Mouse (Mus musculus) stomach, embryonic 15.5 days (tissue): Measurements from ENCODE around the gene Gnptg. TPM values are rescaled to one million over a fixed set of nuclear protein-coding genes. Genes with fewer than 3 reads are reported as not detected.

ENCODE experiments used
- ATAC-seq: fragments of 200-750 bp; cut with Nextera tagmentation; 2 replicates; pipeline ENCODE4 v1.8.0; 2017; ENCODE audit warnings: low read depth, moderate number of reproducible peaks, moderate TSS enrichment; ENCODE audit not compliant: insufficient read depth, low FRiP score
- H3K27ac ChIP-seq: fragments of 300-500 bp; sonication (generic); 2 replicates; pipeline ENCODE4 v1.5.1; 2015; ENCODE audit warnings: mild to moderate bottlenecking, inconsistent platforms
- H3K27me3 ChIP-seq: fragments of 300-500 bp; sonication (generic); replicated peaks from 2 replicates; pipeline ENCODE4 v1.6.1; 2015; ENCODE audit warnings: inconsistent platforms
- H3K36me3 ChIP-seq: fragments of 300-500 bp; sonication (generic); 2 replicates; pipeline ENCODE4 v1.6.1; 2015; ENCODE audit warnings: inconsistent platforms
- H3K4me1 ChIP-seq: fragments of 300-500 bp; sonication (generic); 2 replicates; pipeline ENCODE4 v1.6.1; 2015; ENCODE audit warnings: inconsistent platforms
- H3K4me2 ChIP-seq: fragments of 300-500 bp; sonication (generic); 2 replicates; pipeline ENCODE4 v1.6.1; 2015; ENCODE audit warnings: mild to moderate bottlenecking, inconsistent platforms
- H3K4me3 ChIP-seq: fragments of 300-500 bp; sonication (generic); replicated peaks from 2 replicates; pipeline ENCODE4 v1.5.1; 2015; ENCODE audit warnings: inconsistent platforms
- H3K9ac ChIP-seq: fragments of 300-500 bp; sonication (generic); 2 replicates; pipeline ENCODE4 v1.6.1; 2015; ENCODE audit warnings: inconsistent platforms
- H3K9me3 ChIP-seq: fragments of 300-500 bp; sonication (generic); 2 replicates; pipeline ENCODE4 v1.6.1; 2016; ENCODE audit warnings: inconsistent platforms
- WGBS: fragments of 180-500 bp; shearing (Covaris S2); methylation state at CpG from one replicate; pipeline ENCODE4 v1.1.7; 2015; 5-methylcytosine and 5-hydroxymethylcytosine counted together
- polyA plus RNA-seq: library from polyadenylated mRNA; unstranded; fragments of >200 nt; fragmentation: Nextera tagmentation; extraction: Ambion mirVana; gene quantifications from 2 replicates; pipeline ENCODE4 v1.2.1, GENCODE M21; 2015

Gnptg gene
- polyA plus RNA-seq, 1 experiment from 2014 or later = 41.9 TPM

DNA sequence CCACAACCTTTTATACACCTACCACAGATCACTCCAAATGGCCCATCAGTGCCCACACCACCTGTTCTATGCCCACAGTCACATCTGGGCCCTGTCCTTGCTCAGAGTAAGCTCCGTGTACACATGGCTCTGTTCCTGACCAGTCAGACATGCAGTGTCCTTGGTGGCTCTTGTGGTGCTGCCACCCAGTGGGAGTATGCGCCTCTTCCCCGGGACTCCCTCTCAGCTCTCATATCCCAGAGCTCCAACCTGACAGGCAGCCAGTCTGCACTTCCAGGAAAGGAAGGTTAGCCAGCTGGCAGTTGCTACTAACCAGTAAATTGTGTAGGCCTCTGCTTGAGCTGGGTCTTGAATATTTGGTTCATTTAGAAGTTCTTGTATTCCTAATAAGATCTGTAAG is 24.5 kb upstream of the Gnptg start:
- H3K9ac ChIP-seq = no peak overlapping the region
- peaks cover 72% of the 10 kb centered on the region for H3K36me3 ChIP-seq
- 64% methylated on average over 3 of the region's 3 CpGs for WGBS
- ATAC-seq = no peak
- H3K9me3 ChIP-seq = no peaks in the 10 kb centered on the region
- no peak overlapping the region for H3K4me3 ChIP-seq
- no peak overlapping the region for H3K4me2 ChIP-seq
- H3K4me1 ChIP-seq = no peaks in the 10 kb centered on the region
- no peak overlapping the region for H3K27ac ChIP-seq
- no peaks in the 10 kb centered on the region for H3K27me3 ChIP-seq

DNA sequence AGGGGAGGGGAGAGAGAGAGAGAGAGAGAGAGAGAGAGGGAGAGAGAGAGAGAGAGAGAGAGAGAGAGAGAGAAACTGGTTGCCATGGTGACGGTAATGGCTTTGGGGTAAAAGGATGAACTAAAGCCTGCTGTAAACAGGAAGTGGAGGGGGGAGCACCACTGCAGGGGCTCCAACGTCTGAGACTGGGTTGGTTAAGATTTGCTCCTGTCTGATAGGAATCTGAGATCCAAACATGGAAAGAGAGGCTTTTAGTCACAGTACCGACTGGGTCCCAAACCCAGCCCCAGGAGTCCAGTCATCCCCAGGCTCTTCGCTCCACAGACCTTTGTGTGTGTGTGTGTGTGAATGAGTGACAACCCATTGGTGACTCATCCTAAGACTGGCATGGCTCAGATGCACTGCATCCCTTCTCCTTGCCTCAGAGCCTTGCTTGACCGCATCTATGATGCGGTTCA is 17.9 kb upstream of the Gnptg start:
- H3K4me3 ChIP-seq = no peak overlapping the region
- no peak for ATAC-seq
- peaks cover 11% of the 10 kb centered on the region for H3K4me1 ChIP-seq
- H3K36me3 ChIP-seq = peaks cover 9% of the 10 kb centered on the region
- peaks cover 24% of the 10 kb centered on the region for H3K27me3 ChIP-seq
- 41% methylated on average over 6 of the region's 6 CpGs for WGBS
- no peak overlapping the region for H3K4me2 ChIP-seq
- H3K9ac ChIP-seq = no peak overlapping the region
- no peaks in the 10 kb centered on the region for H3K9me3 ChIP-seq
- H3K27ac ChIP-seq = no peak overlapping the region

GRCm38 (mm10) chr17:25256140-25256754 is 16.3 kb upstream of the Gnptg start, which contains the start of gene Baiap3:
Baiap3 (minus strand) TSS chr17:25256364.
- peak within 1 kb of the TSS; percentile 35 for H3K4me3 ChIP-seq
- 0 out of 2 replicates have a peak, but pooled peaks cover 3% of the 10 kb centered on the region for H3K36me3 ChIP-seq
- no peak within 1 kb of the TSS for H3K27ac ChIP-seq
- peaks cover 11% of the 10 kb centered on the region for H3K4me1 ChIP-seq
- WGBS = 4% methylated on average over 33 of the region's 35 CpGs
- H3K9ac ChIP-seq = peak within 1 kb of the TSS; percentile 4; the same call in 1 of the 2 replicates
- H3K9me3 ChIP-seq = no peaks in the 10 kb centered on the region
- peaks cover 24% of the 10 kb centered on the region for H3K27me3 ChIP-seq
- ATAC-seq = peak; percentile 40
- peak within 1 kb of the TSS; percentile 69 for H3K4me2 ChIP-seq

GRCm38 (mm10) chr17:25255110-25255509 is 15.2 kb upstream of the Gnptg start:
- Histone ChIP-seq H3K4me1 (peaks cover 11% of the 10 kb centered on the region), H3K36me3 (0 out of 2 replicates have a peak, but pooled peaks cover 2% of the 10 kb centered on the region), H3K27me3 (peaks cover 24% of the 10 kb centered on the region), H3K27ac (no peak overlapping the region), H3K4me2 (no peak overlapping the region), H3K4me3 (no peak overlapping the region), H3K9me3 (no peaks in the 10 kb centered on the region), H3K9ac (no peak overlapping the region)
- 55% methylated on average over 2 of the region's 2 CpGs for WGBS
- no peak for ATAC-seq

- no peak overlapping the region for H3K4me3 ChIP-seq
- no peak for ATAC-seq
- no peaks in the 10 kb centered on the region for H3K9me3 ChIP-seq
- H3K27me3 ChIP-seq = peaks cover 24% of the 10 kb centered on the region
- no peak overlapping the region for H3K9ac ChIP-seq
- H3K36me3 ChIP-seq = no peaks in the 10 kb centered on the region
- 25% methylated on average over 10 of the region's 10 CpGs for WGBS
- H3K4me2 ChIP-seq = no peak overlapping the region
- peaks cover 11% of the 10 kb centered on the region for H3K4me1 ChIP-seq
- no peak overlapping the region for H3K27ac ChIP-seq
Measured at GRCm38 (mm10) chr17:25253760-25254159, 13.8 kb upstream of the Gnptg start.

GRCm38 (mm10) chr17:25252643-25253042 is 12.7 kb upstream of the Gnptg start:
- Histone ChIP-seq H3K36me3 (no peaks in the 10 kb centered on the region), H3K27me3 (peaks cover 24% of the 10 kb centered on the region), H3K4me3 (no peak overlapping the region), H3K4me2 (no peak overlapping the region), H3K27ac (no peak overlapping the region), H3K9me3 (no peaks in the 10 kb centered on the region), H3K4me1 (peaks cover 11% of the 10 kb centered on the region), H3K9ac (no peak overlapping the region)
- WGBS = 35% methylated on average over 3 of the region's 3 CpGs
- ATAC-seq = no peak

DNA sequence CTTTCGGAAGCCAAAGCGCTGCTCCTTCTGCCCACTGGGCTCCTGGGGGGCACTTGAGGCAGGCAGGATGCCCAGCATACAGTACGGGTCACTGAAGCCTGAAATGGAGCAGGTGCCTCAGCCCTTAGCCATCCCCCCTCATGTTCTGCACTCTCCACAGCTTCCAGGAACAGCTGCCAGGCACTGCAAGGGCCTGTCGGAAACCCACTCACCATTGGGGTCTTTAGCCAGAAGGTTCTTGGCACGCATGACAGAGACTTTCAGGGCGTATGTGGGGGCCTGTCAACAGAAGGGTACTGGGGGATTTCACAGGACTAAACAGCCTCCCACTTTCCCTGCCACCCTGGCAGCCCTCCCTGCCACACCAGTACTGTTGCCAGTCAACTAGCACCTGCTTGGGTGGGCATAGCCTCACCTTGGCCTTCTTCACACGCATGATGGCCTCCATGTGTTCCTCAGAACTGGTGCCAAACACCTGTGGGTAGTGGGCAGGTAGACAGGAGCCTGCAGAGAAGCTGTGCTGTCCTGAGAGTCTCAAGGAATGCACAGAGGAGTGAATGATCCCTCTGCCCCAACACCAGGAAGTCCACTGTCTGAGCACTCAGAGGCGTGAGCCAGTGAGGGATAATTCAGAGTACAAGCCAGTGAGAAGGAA is 10.4 kb upstream of the Gnptg start:
- Histone ChIP-seq H3K4me1 (no peaks in the 10 kb centered on the region), H3K9me3 (no peaks in the 10 kb centered on the region), H3K9ac (no peak overlapping the region), H3K36me3 (no peaks in the 10 kb centered on the region), H3K4me2 (no peak overlapping the region), H3K4me3 (no peak overlapping the region), H3K27ac (no peak overlapping the region), H3K27me3 (peaks cover 17% of the 10 kb centered on the region)
- 78% methylated on average over 8 of the region's 8 CpGs for WGBS
- ATAC-seq = no peak

- H3K27me3 ChIP-seq = peaks cover under 1% of the 10 kb centered on the region; the same call in 1 of the 2 replicates
- H3K9me3 ChIP-seq = no peaks in the 10 kb centered on the region
- H3K36me3 ChIP-seq = peaks cover 7% of the 10 kb centered on the region; the same call in 1 of the 2 replicates
- H3K4me2 ChIP-seq = no peak overlapping the region
- H3K9ac ChIP-seq = no peak overlapping the region
- no peak overlapping the region for H3K4me3 ChIP-seq
- no peak overlapping the region for H3K27ac ChIP-seq
- ATAC-seq = no peak
- 76% methylated on average over 18 of the region's 18 CpGs for WGBS
- no peaks in the 10 kb centered on the region for H3K4me1 ChIP-seq
Measured at GRCm38 (mm10) chr17:25248033-25248750, 8.3 kb upstream of the Gnptg start.

DNA sequence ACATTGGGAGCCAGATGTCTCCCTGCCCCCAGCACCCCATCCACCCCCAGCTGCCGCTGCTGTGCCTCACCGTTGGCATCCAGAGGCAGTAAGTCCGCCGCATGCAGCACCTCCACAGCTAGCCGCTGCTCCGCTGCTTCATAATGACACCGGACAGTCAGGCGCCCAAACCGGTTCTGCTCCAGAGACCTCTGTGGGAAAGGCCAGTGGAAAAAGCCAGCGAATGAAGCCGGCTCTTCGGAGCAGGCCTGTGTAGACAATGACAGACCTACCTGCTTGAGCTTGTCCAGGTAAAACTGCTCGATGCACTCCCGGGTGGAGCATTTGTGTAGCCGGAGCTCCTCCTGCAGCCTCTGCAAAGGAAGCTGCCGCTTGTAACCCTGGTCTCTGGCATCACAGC is 4.3 kb upstream of the Gnptg start:
- peaks cover 15% of the 10 kb centered on the region for H3K4me1 ChIP-seq
- H3K27ac ChIP-seq = no peak overlapping the region
- ATAC-seq = no peak
- H3K9me3 ChIP-seq = no peaks in the 10 kb centered on the region
- H3K36me3 ChIP-seq = peaks cover 14% of the 10 kb centered on the region
- no peak overlapping the region for H3K4me2 ChIP-seq
- H3K27me3 ChIP-seq = no peaks in the 10 kb centered on the region
- no peak overlapping the region for H3K4me3 ChIP-seq
- 77% methylated on average over 16 of the region's 16 CpGs for WGBS
- no peak overlapping the region for H3K9ac ChIP-seq

DNA sequence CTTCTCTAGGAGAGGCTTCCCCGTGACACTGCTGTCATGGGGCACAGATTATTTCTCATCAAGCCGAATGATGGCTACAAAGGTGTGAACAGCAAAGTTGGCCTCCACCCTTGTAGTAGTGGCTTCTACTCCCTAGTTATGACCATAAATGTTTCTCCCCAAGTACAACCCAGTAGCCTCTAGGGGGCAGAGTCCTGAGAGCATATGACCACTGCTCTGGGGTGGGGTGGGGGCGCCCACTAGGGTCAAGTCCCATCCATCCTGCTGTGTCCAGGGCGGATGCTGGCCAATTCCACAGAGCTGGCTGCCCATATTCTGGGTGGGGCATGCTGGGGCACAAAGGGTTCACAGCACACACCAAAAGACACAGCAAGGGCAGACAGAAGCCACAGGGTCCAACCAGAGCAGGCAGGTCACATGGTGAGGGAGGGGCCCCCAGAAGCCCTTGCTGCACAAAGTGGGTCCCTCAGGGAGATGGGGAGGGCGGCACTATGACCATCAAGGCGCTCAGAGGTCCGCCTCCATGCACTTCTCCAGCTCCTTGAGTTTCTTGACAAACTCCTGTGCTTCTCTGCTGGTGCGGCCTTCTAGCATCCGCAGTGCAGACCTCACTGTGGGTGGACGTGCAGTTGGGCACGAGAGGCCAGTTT is 3.3 kb upstream of the Gnptg start:
- 86% methylated on average over 11 of the region's 11 CpGs for WGBS
- no peaks in the 10 kb centered on the region for H3K9me3 ChIP-seq
- no peak overlapping the region for H3K9ac ChIP-seq
- H3K4me2 ChIP-seq = no peak overlapping the region
- no peak overlapping the region for H3K4me3 ChIP-seq
- H3K27me3 ChIP-seq = no peaks in the 10 kb centered on the region
- no peak overlapping the region for H3K27ac ChIP-seq
- no peak for ATAC-seq
- peaks cover 14% of the 10 kb centered on the region for H3K36me3 ChIP-seq
- H3K4me1 ChIP-seq = peaks cover 17% of the 10 kb centered on the region

- Histone ChIP-seq H3K4me2 (no peak overlapping the region), H3K9me3 (no peaks in the 10 kb centered on the region), H3K4me3 (no peak overlapping the region), H3K9ac (no peak overlapping the region), H3K27me3 (no peaks in the 10 kb centered on the region), H3K4me1 (peaks cover 7% of the 10 kb centered on the region), H3K36me3 (peaks cover 12% of the 10 kb centered on the region), H3K27ac (no peak overlapping the region)
- WGBS = 86% methylated on average over 9 of the region's 9 CpGs
- no peak for ATAC-seq
Measured at GRCm38 (mm10) chr17:25235635-25236034, 4.3 kb downstream of the Gnptg start.
